Mouse (Mus musculus): ENCODE results near the gene Nkx2-5. TPM values are rescaled to one million over a fixed set of nuclear protein-coding genes. Genes with fewer than 3 reads are reported as not detected.

The Nkx2-5 gene
- polyA plus RNA-seq, 1 experiment = not detected

GRCm38 (mm10) chr17:26883585-26883984 lies 38.8 kb upstream of the Nkx2-5 start:
- WGBS = 85% methylated on average over 6 of the region's 6 CpGs
- DNase-seq = no peak
- H3K4me1 ChIP-seq (ENCODE audit: control insufficient read depth, insufficient read depth, low read length) = peaks cover 3% of the 10 kb centered on the region; the same call in 1 of the 2 replicates
- no peak overlapping the region for H3K4me3 ChIP-seq (replicated peaks; ENCODE audit: insufficient read depth, low read depth, low read length)
- no peak for TF ChIP-seq POLR2A (IDR thresholded peaks at IDR 0.05; ENCODE audit: borderline replicate concordance, insufficient read depth, low read length)
- TF ChIP-seq CTCF (IDR thresholded peaks at IDR 0.05; ENCODE audit: borderline replicate concordance, insufficient read depth, low read depth, low read length) = no peak
- H3K27me3 ChIP-seq (ENCODE audit: control insufficient read depth, insufficient read depth, low read length) = no peaks in the 10 kb centered on the region
- no peak overlapping the region for H3K27ac ChIP-seq (ENCODE audit: insufficient read depth, low read length)

DNA sequence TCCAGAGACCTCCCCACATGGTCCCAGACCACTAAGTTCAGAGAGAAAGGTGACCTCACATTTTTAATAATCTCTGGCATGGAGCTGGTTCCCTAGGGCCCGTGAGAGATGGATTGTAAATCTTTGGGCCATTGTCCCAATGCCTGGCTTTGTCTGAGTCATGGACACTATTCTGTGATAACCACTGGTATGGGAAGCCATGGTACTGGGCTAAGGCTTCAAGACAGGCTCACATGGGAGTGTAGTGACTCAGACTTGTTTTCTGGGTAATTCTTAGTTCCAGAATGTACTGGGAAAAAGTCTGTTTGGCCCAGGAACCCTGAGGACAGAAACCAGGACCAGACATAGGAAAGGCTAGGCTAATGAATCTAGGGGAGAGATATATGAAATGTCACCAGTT lies 37.9 kb upstream of the Nkx2-5 start:
- Histone ChIP-seq H3K27ac (ENCODE audit: insufficient read depth, low read length) (no peak overlapping the region), H3K4me3 (replicated peaks; ENCODE audit: insufficient read depth, low read depth, low read length) (no peak overlapping the region), H3K27me3 (ENCODE audit: control insufficient read depth, insufficient read depth, low read length) (no peaks in the 10 kb centered on the region), H3K4me1 (ENCODE audit: control insufficient read depth, insufficient read depth, low read length) (peaks cover 3% of the 10 kb centered on the region; the same call in 1 of the 2 replicates)
- no peak for DNase-seq
- WGBS = 74% methylated on average over 1 of the region's 1 CpGs
- TF ChIP-seq POLR2A (IDR thresholded peaks at IDR 0.05; ENCODE audit: borderline replicate concordance, insufficient read depth, low read length) (no peak), CTCF (IDR thresholded peaks at IDR 0.05; ENCODE audit: borderline replicate concordance, insufficient read depth, low read depth, low read length) (no peak)

GRCm38 (mm10) chr17:26879235-26879634 lies 34.4 kb upstream of the Nkx2-5 start:
- no peak overlapping the region for H3K27ac ChIP-seq (ENCODE audit: insufficient read depth, low read length)
- no peak for DNase-seq
- no peaks in the 10 kb centered on the region for H3K4me1 ChIP-seq (ENCODE audit: control insufficient read depth, insufficient read depth, low read length)
- H3K27me3 ChIP-seq (ENCODE audit: control insufficient read depth, insufficient read depth, low read length) = no peaks in the 10 kb centered on the region
- no peak overlapping the region for H3K4me3 ChIP-seq (replicated peaks; ENCODE audit: insufficient read depth, low read depth, low read length)
- WGBS = 86% methylated on average over 6 of the region's 6 CpGs
- TF ChIP-seq CTCF (IDR thresholded peaks at IDR 0.05; ENCODE audit: borderline replicate concordance, insufficient read depth, low read depth, low read length) (no peak), POLR2A (IDR thresholded peaks at IDR 0.05; ENCODE audit: borderline replicate concordance, insufficient read depth, low read length) (no peak)

- WGBS = 87% methylated on average over 7 of the region's 7 CpGs
- TF ChIP-seq POLR2A (IDR thresholded peaks at IDR 0.05; ENCODE audit: borderline replicate concordance, insufficient read depth, low read length) = no peak
- TF ChIP-seq CTCF (IDR thresholded peaks at IDR 0.05; ENCODE audit: borderline replicate concordance, insufficient read depth, low read depth, low read length) = no peak
- Histone ChIP-seq H3K27ac (ENCODE audit: insufficient read depth, low read length) (no peak overlapping the region), H3K4me1 (ENCODE audit: control insufficient read depth, insufficient read depth, low read length) (no peaks in the 10 kb centered on the region), H3K27me3 (ENCODE audit: control insufficient read depth, insufficient read depth, low read length) (no peaks in the 10 kb centered on the region), H3K4me3 (replicated peaks; ENCODE audit: insufficient read depth, low read depth, low read length) (no peak overlapping the region)
- no peak for DNase-seq
These were observed 33.1 kb upstream of the Nkx2-5 start for GRCm38 (mm10) chr17:26877927-26878326.

GRCm38 (mm10) chr17:26874542-26874941 lies 29.7 kb upstream of the Nkx2-5 start:
- Histone ChIP-seq H3K4me3 (replicated peaks; ENCODE audit: insufficient read depth, low read depth, low read length) (no peak overlapping the region), H3K4me1 (ENCODE audit: control insufficient read depth, insufficient read depth, low read length) (no peaks in the 10 kb centered on the region), H3K27ac (ENCODE audit: insufficient read depth, low read length) (no peak overlapping the region), H3K27me3 (ENCODE audit: control insufficient read depth, insufficient read depth, low read length) (no peaks in the 10 kb centered on the region)
- 30% methylated on average over 11 of the region's 11 CpGs for WGBS
- no peak for TF ChIP-seq POLR2A (IDR thresholded peaks at IDR 0.05; ENCODE audit: borderline replicate concordance, insufficient read depth, low read length)
- TF ChIP-seq CTCF (IDR thresholded peaks at IDR 0.05; ENCODE audit: borderline replicate concordance, insufficient read depth, low read depth, low read length) = no peak
- DNase-seq = no peak

GRCm38 (mm10) chr17:26873502-26873901 lies 28.7 kb upstream of the Nkx2-5 start:
- no peak overlapping the region for H3K4me3 ChIP-seq (replicated peaks; ENCODE audit: insufficient read depth, low read depth, low read length)
- H3K27me3 ChIP-seq (ENCODE audit: control insufficient read depth, insufficient read depth, low read length) = no peaks in the 10 kb centered on the region
- TF ChIP-seq POLR2A (IDR thresholded peaks at IDR 0.05; ENCODE audit: borderline replicate concordance, insufficient read depth, low read length) = no peak
- TF ChIP-seq CTCF (IDR thresholded peaks at IDR 0.05; ENCODE audit: borderline replicate concordance, insufficient read depth, low read depth, low read length) = no peak
- DNase-seq = no peak
- no peak overlapping the region for H3K27ac ChIP-seq (ENCODE audit: insufficient read depth, low read length)
- H3K4me1 ChIP-seq (ENCODE audit: control insufficient read depth, insufficient read depth, low read length) = no peaks in the 10 kb centered on the region
- 43% methylated on average over 8 of the region's 8 CpGs for WGBS

GRCm38 (mm10) chr17:26872870-26873269 lies 28.1 kb upstream of the Nkx2-5 start:
- Histone ChIP-seq H3K4me3 (replicated peaks; ENCODE audit: insufficient read depth, low read depth, low read length) (no peak overlapping the region), H3K27ac (ENCODE audit: insufficient read depth, low read length) (no peak overlapping the region), H3K27me3 (ENCODE audit: control insufficient read depth, insufficient read depth, low read length) (no peaks in the 10 kb centered on the region), H3K4me1 (ENCODE audit: control insufficient read depth, insufficient read depth, low read length) (no peaks in the 10 kb centered on the region)
- TF ChIP-seq POLR2A (IDR thresholded peaks at IDR 0.05; ENCODE audit: borderline replicate concordance, insufficient read depth, low read length) = no peak
- no peak for TF ChIP-seq CTCF (IDR thresholded peaks at IDR 0.05; ENCODE audit: borderline replicate concordance, insufficient read depth, low read depth, low read length)
- no peak for DNase-seq
- 73% methylated on average over 3 of the region's 3 CpGs for WGBS

DNA sequence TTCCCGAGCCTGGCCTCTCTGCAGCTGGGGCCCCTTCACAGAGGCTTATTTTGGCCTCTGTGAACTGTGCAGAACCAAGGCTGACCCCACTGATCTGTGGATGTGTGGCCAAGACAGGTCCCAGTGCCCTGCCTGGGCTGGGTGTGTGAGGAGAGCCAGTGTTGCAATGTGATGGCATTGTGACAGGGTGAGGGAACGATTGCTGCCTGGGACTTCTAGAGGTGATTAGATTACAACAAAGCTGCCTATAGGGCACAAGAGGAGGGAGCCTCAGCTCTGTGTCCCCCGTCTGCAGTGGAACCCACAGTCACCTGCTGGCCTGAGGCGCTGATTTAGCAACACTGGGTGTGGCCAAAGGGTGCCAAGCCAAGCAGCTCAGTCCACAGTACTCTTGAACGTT lies 23.9 kb upstream of the Nkx2-5 start:
- Histone ChIP-seq H3K27me3 (ENCODE audit: control insufficient read depth, insufficient read depth, low read length) (no peaks in the 10 kb centered on the region), H3K4me1 (ENCODE audit: control insufficient read depth, insufficient read depth, low read length) (no peaks in the 10 kb centered on the region), H3K27ac (ENCODE audit: insufficient read depth, low read length) (no peak overlapping the region), H3K4me3 (replicated peaks; ENCODE audit: insufficient read depth, low read depth, low read length) (no peak overlapping the region)
- WGBS = 39% methylated on average over 5 of the region's 5 CpGs
- no peak for TF ChIP-seq POLR2A (IDR thresholded peaks at IDR 0.05; ENCODE audit: borderline replicate concordance, insufficient read depth, low read length)
- no peak for TF ChIP-seq CTCF (IDR thresholded peaks at IDR 0.05; ENCODE audit: borderline replicate concordance, insufficient read depth, low read depth, low read length)
- DNase-seq = no peak

Measured in cerebellum, adult 2 months (tissue).